Mouse (Mus musculus): ENCODE results near the gene Stx3. TPM values are rescaled to one million over a fixed set of nuclear protein-coding genes. Genes with fewer than 3 reads are reported as not detected.
A peak's percentile ranks its signal among the peaks of the same experiment; 100 is the strongest.

Gene Stx3
- total RNA-seq (2021) = 1 to 10 TPM; 3.5 to 4.5 TPM
- long read RNA-seq, experiment 1, partial matches to known transcripts = 0 of 3 reads
- long read RNA-seq, experiment 1, other reads (novel, unspliced or antisense) = 1 of 3 reads
- long read RNA-seq, experiment 2, transcript Stx3-202 (11 exons, 2,810 nt) = major isoform, 5 of 6 reads
- long read RNA-seq, experiment 2, partial matches to known transcripts = 1 of 6 reads
- long read RNA-seq, experiment 2, other reads (novel, unspliced or antisense) = 0 of 6 reads

GRCm38 (mm10) chr19:11819143-11819700, at the start of gene Stx3:
Stx3 (minus strand) TSS chr19:11819403.
- DNase-seq = peak in 1 of 2 experiments; percentile 43

- DNase-seq = no peak
Observed at GRCm38 (mm10) chr19:11867837-11868236, 48.6 kb upstream of the Stx3 start.

DNA sequence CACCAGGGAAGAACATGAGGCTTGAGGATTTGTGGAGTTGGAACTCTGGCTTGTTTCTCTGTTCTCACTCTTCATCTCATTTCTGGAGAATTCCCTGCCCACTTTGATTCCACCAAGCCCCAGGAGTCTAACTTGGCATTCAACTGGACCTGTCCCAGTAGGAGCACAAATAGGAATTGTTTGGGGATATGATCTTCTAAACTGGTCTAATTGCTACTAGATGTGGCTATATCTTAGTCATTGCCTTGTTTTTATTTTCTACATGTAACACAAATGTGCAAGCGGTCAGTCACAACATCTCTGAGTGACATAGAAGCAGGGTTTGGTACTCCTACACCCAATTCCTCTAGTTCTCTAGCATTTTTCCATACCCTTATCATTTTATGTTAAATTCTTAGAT, 41.8 kb upstream of the Stx3 start, which contains the start of gene Olfr1418:
Gene Olfr1418 (minus strand): TSS at position 101 of the 400 bp plus-strand sequence.
- DNase-seq = no peak

DNA sequence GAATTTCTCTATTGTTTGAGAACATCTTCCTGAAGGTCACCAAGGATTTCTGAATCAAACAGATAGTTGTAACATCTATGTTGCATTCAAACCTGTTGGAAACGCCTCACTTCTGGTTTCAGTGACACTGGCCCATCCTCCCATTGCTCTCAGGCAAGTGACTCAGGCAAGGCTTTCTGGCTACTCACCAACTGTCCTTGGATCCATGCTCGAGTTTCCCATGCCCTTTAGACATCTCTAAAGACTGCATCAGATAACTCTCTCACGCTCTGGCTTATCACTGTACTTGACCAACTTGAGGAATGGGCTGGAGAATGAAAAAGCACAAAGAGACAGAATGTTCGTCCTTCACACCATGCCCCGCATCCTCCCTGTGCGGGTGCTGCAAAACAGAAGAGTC, 37.3 kb upstream of the Stx3 start:
- DNase-seq = no peak

DNA sequence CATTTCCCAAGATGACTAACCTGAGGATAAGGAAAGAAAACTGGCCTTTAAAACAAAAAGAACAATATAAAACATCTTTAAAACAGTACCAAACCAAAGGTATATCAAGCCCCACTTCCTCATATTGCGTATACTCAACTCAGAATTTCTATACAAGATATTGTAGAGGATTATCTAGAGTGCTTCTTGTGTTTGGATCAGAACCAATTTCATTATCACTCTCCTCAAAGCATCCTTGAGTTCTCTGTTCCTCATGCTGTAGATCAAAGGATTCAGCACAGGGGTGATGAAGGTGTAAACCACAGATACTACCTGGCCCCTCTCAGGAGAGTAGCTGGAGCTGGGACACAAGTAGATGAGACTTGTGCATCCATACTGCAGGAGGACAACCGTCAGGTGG, 35.6 kb upstream of the Stx3 start:
- no peak for DNase-seq

DNA sequence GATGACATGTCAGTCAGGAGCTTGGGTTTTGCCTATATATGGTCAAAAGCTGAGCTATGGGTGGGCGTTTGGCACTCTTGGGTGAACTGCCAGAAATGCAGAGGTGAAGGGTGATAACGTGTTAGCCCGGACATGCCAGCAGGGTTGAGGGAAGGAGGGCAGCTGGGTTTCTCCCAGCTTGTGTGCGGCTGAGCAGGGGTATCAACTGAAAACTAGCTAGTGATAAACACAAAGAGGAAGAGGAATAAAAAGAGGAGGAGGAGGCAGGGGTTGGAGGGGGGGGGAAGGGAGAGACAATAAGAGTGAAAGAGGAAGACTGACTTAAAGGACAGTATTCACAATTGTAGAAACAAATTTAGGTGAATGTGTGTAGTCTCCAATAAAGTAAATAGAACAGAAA, 33.4 kb upstream of the Stx3 start:
- DNase-seq = no peak

DNA sequence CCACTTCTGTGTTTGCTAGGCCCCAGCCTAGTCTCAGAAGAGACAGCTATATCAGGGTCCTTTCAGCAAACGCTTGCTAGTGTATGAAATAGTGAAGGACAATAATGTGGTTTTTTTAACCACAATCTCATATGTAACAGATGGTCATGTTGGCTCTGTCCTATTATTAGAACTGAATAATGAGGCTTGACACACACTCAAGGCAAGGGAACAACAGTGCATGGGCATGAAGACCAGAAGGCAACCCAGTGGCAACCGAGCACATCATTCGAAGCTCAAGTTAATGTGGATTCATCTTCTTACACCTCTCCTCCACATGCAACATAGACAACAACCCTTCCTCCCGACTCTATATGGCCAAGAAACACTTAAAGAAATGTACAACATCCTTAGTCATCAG, 27.1 kb upstream of the Stx3 start:
- DNase-seq = no peak

DNA sequence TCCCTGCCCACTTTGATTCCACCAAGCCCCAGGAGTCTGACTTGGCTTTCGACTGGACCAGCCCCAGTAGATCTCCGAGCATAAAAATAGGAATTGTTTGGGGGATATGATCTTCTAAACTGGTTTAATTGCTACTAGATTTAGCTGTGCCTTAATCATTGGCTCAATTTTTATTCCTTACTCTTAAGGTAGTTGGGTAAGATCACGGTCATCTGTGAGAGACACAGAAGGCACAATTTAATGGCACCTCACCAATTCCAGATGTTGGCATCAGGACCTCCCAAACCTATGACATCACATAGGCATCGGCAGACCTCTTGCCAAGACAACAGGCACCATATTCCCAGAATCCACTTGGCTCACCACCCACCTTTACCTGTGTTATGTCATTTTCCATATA, 19.9 kb upstream of the Stx3 start, which contains the start of gene Olfr1417:
Gene Olfr1417 (minus strand): TSS at position 101 of the 400 bp plus-strand sequence.
- DNase-seq = no peak

GRCm38 (mm10) chr19:11823346-11824065, 4.3 kb upstream of the Stx3 start:
- no peak for DNase-seq

- no peak for DNase-seq
Observed at GRCm38 (mm10) chr19:11820211-11820610, 1.0 kb upstream of the Stx3 start.

- DNase-seq = peak; percentile 88 to 90
Observed at GRCm38 (mm10) chr19:11819800-11820199, 597 bp upstream of the Stx3 start.

- peak; percentile 73 to 79 for DNase-seq
Observed at GRCm38 (mm10) chr19:11818199-11819142, 732 bp downstream of the Stx3 start.

- no peak for DNase-seq
Observed at GRCm38 (mm10) chr19:11817586-11817985, 1.6 kb downstream of the Stx3 start.

DNA sequence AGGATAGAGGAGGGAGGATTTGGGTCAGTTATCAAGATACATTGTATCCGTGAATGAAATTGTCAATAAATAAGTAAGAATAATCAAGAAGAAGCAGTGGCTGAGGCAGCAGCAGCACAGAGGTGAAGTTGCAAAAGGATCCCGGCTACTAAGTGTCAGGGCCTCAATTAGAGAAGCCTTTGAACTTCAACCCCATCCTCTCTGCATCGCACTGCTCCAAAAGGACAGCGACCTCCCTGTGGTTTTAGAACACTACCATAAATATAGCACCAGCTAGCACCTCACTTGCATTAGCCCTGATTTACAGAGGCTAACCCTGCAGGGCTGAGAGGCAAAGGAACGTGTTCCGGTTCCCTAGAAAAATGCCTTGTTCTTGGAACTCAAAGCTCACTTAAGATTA, 2.5 kb downstream of the Stx3 start:
- no peak for DNase-seq

- no peak for DNase-seq
Observed at GRCm38 (mm10) chr19:11814742-11815333, 4.4 kb downstream of the Stx3 start.

DNA sequence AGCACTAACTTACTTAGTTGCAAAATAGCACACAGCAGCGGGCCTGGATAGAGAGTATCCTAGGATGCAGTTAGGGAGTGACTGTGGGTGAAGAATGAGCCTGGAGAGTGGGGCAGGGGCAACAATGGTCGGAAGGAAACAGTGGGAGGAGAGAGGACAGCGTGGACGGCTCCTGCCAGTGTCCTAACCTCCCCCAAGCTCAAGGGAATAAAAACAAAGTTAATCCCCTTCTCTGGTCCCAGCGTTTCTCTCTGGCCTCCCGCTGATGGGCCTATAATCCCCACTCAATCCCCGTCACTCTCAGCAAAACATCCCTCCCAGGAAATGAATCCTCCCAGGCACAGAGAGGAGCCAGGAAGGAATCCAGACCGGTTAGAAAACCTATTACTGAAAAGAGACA, 5.6 kb downstream of the Stx3 start:
- DNase-seq = peak in 1 of 2 experiments; percentile 66

- no peak for DNase-seq
Observed at GRCm38 (mm10) chr19:11813136-11813535, 6.1 kb downstream of the Stx3 start.

DNA sequence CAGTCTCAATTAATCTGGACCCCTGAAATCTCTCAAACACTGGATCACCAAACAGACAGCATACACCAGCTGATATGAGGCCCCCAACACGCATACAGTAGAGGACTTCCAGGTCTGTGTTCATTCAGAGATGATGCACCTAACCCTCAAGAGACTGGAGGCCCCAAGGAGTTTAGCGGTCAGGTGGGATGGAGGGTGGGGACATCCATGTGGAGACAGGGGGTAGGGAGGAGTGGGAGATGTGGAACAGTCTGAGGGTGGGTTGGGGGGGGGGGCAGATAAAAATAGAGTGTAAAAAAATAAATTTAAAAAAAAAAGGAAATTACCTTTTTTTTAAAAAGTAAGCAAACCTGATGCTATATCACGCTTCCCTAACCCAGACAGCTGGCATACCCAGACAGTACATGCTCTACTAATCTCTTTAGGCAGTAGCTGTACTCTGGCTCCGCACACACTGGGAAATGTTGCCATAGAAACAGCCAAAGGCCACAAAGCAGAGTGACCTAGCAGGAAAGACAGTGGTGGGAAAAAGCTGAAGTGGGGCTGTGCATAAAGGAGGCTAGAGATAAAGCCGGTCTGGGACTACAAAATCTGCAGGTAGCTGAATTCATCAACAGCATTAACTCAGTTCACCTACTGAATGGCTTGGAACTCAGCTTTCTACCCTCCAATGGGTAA, 7.4 kb downstream of the Stx3 start:
- peak in 1 of 2 experiments; percentile 41 for DNase-seq

DNA sequence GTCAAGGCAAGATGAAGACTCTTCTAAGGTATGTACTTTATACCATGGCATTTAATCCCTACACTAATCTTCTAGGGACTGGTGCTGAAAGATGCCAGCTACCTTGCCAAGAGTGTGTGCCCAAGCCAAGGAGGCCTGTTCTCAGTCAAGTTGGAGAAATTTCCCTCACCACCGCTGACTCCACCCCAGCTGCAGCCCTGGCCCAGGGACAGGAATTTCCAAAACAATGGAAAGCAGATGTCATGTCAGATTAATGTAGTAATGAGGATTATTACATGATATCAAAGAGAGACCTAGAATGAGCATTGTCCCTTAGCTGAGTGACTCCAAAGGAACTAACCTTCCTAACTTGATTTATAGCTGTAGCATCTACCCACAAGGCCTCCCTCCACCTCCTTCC, 8.3 kb downstream of the Stx3 start:
- DNase-seq = peak in 1 of 2 experiments; percentile 64

- DNase-seq = no peak
Observed at GRCm38 (mm10) chr19:11810003-11810758, 9.0 kb downstream of the Stx3 start.

All from heart, adult 18-20 months (tissue).